Mouse (Mus musculus) T-cell, adult 2 months (primary cell): ENCODE results near the gene Gm21897.
"Not testable (repeated sequence)": the region's sequence is repeated elsewhere in the genome, so short reads cannot be mapped to it uniquely, and the experiment has no call there.

Source experiments
- DNase-seq: peaks from one replicate; pipeline ENCODE4 v3.0.0; 2022; ENCODE audit warnings: low spot score

The Gm21897 gene

DNA sequence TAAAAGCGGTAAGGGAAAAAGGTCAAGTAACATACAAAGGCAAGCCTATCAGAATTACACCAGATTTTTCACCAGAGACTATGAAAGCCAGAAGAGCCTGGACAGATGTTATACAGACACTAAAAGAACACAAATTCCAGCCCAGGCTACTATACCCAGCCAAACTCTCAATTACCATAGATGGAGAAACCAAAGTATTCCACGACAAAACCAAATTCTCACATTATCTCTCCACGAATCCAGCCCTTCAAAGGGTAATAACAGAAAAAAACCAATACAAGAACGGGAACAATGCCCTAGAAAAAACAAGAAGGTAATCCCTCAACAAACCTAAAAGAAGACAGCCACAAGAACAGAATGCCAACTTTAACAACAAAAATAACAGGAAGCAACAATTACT, at the start of gene Gm21897:
Gm21897 (plus strand) TSS at position 301 of the 400 bp plus-strand sequence.
- DNase-seq: not testable (repeated sequence)

DNA sequence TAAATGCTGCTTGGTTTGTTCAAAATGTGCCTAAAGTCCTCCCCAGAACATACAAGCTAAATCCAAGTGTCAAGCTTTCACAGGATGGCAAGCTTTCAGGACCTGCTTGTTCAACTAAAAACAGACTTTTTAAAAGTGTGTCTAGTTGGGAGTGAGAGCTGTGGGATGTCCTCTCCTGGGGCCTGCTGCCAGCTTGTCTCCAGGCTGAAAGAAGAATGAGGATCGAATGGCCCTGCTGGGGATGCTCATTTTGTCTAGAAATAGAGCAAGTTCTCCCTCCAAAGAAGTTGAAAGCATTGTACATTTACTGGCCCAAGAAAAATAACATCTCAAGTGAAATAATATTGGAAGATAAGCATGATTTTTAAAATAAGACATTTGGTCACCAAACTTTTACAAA, 45.0 kb upstream of the Gm21897 start:
- DNase-seq: no peak

DNA sequence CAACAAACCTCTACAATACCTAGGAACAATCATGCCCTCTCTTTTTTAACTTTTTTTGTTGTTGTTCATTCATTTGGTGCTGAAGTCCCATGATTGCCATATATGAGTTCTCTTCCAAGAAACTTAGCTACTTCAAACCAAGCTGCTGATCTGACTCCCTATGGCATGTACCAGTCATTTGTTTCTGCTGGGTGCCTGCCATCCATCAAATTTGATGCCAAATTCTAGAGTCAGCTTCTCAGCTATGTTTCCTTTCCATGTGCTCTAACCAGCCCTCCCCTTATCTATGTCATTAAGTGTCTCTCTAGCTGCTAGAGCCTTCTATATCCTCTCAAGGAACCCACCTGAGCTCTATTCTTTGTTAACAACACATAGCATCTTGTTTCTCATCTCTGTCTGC, 39.8 kb upstream of the Gm21897 start:
- DNase-seq: no peak

DNA sequence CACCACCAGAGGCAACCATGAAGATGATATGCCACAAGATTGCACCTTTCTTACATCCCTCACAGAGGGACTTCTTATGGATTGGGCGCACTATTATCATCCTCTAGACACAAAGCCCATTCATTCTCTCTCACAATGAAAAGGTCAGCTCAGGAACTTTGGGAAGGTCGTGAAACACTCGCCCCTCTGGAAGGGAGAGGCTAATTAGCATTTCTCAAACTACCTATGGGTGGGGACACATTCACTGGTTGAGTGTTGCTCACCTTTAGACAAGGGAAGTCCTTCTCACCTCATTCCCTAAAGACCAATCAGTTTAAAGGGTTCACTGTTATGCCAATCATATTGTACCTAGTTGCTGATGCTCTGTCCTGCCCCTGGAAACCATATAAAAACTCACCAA, 24.2 kb upstream of the Gm21897 start:
- no peak for DNase-seq

DNA sequence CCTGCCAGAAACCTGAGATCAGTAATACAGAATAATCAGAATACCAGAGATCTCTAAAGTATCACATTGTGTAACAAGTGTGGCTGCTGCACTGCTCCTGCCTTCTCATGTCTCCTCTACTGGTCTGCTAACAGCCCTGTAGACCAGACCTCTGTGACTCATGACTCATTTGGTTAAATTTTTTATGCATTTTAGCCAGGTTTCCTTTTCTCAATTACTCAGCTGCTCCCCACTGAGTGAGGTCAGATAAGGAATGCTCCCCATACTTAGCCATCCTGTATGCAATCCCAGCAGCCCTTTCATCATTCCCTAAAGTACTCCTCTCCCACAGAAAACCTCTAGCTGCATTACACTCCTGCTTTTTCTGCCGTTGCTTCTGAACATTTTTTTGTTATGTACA, 23.0 kb upstream of the Gm21897 start:
- no peak for DNase-seq

DNA sequence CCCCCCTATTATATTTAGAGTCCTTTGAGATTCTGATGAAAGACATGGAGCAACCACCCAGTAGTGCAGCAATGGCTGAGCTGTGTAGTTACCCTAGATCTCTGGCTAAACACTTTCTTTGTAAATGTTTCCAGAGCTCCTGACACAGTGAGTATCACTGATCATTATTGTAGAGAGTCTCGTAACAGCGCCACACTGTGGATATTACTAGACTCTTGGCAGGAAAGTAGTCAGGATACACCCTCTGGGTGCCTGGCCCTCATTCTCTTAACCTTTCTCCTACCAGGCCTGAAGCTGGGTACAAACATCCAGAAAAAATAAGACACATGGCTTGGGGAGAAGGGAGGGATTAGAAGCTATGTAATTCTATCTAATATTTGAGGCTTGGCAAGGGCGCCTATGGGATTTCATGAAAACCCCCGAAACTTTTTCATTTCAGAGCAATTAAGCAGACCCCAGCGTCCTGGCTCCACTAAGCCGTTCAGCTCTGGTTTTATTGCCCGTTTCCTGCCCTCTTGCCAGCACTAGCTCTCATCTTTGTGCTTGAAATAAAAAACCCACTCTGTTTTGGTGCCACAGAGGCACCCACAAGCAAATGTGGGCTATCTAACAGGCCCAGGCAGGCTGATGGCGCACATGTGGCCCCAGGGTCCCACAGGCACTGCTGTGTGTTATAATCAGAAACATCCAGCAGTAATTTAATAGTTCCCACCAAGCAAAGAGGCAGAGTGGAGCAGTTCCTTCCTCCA, 22.2 kb upstream of the Gm21897 start:
- DNase-seq: no peak

DNA sequence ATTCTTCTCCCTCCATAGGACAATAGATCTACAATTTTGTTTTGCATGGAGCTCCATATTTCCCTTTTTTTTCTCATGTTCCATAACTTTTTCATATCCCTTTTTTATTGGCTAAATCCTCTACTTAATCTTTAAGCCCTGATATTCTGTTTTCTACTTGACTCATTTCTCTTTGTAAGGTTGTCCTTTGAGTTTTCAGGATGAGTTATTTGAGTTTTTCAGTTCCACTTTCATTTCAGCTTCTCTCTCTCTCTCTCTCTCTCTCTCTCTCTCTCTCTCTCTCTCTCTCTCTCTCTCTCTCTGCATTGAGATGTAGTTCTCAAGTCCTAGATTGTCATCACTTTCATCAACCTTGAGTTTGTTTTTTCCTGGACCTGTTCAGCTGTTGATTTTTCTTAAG, 17.3 kb downstream of the Gm21897 start:
- DNase-seq: no peak

DNA sequence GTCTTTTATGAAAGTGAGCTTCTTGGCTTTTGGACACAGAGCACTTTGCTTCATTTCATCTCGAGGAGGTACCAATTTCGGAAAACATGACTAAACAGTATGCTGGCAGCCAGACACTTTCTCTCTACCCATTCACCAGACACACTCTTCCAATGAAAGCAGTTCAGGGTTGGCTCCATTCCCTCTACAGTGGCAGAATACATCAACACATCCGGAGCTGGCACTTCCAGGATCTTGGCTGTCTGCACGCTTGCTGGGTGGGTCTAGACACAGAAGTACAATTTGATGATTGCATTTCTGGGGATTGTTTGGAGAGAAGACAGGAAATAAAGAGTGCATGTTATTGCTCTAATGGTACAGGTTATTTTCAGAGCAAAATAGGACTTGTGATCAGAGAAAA, 21.8 kb downstream of the Gm21897 start:
- DNase-seq: no peak

DNA sequence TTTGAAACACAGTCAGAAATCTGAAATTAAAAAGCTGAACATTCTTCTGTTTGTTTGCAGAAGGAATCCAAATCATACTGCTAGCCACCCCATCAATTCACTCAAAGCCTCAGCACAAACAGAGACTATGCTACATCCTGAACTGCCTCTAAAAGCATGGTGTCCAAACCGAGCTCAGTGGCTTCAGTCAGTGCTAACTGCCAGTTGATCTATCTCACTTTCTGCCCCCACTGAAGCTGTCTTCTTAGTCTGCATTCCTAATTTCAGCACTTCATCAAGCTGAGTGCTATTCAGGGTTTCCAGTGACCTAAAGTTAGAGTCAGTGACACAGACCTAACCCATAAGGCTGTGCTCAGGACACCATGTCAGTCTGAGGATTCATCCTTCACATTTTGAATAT, 28.8 kb downstream of the Gm21897 start:
- DNase-seq: no peak

DNA sequence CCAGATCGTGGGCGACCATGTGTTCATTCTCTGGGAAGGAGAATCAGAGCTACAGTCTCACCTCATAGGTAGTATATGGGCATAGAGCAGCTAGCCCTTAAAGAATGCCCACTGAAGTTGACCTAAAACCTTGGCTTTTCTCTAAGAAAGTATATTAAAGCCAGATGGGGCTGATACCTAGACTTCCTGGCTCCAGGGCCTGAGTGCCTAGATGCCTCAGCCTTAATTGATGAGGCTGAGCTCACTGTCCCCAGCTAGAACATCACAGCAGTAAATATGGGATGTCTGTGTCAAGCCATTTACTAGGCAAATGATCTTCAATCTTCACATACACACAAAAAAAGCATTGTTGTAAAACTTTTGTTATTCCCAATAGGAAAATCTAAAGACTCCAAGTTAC, 32.1 kb downstream of the Gm21897 start:
- DNase-seq: no peak

DNA sequence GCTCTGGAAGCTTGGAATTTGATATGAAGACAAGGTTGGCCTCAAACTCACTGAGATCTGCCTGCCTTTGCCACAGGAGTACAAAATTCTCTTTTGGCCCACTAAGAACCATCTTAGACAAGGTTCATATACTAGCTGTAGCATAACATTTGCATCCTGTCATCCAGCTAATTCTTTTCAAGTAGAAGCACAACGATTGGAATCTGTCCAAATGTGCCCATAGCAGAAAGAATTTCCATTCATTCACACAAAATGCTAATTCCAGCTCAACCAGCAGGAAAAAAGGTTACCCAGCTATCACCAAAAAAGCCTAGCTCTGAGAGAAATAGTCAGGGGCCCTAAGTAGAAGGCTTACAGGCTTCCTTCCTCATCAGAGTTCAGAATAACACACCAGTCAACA, 34.0 kb downstream of the Gm21897 start:
- DNase-seq: no peak

DNA sequence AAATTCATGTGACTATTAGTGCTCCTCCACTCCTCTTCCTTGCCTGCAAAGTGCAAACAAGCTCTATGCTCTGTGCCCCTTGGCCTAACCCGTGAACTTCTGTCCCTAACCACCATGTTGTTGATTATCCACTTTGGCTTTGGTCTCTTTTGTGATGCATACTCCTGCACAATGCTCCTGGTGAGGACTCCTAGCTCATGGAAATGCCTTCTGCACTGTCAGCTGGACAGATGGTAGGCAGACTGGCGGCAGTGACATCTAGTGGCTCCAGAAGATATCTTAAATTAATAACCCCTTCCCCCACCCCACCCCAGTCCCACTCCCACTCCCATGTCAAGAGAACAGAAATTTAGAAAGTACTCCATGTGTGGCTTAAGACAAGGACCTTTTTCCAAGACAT, 35.1 kb downstream of the Gm21897 start:
- DNase-seq: no peak

DNA sequence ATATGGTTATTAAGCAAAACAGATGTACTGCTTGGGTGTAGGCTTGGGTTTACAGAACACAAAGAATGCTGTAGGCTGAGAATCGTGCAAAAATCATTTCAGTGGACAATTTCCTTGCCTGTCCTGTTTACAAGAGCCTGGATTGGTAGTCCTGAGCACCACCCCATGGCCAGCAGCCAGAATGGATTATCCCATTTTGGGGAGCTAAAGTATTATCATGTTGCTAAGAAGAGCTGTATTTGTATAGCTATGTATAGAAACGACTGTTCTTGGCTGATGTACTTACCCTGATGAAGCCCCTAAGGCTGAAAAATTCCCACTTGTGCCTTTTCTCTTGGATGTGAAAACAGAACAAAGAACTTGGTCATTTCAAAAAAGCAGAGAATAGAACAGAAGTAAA, 37.6 kb downstream of the Gm21897 start:
- no peak for DNase-seq

DNA sequence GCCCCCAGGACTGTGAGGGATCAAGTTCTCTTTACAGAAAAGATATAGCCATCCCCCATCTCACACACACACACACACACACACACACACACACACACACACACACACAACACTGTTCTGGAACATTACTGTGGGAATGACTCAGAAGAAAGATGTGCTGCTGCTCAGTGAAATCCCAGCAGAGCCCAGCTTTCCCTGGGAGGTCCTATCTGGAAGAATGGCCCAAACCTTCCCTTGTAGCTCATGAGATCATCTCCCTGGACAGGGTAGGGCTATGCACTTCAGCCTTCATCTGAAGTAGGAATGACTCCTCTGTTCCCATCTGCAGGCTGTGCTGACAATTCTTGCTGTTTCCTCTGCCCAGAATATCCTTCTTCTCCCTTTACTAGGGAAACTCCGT, 38.1 kb downstream of the Gm21897 start:
- no peak for DNase-seq

DNA sequence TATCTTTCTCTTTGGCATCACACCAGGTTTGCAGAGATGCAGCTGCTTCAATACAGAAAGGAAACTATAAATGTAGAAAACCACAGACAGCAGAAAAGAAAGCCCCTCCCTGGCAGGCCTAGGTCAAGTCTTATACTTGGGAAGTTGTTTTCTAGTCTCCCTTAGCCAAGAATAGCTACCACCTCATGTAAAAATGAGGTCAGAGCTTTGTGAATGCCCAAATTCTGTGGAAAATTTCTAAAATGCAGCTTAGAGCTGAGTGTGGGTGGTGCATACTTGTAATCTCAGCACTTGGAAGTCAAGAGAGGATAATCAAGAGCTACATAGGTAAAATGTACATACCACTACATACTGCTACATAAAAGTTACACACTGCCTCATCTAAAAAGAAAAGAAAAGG, 40.5 kb downstream of the Gm21897 start:
- no peak for DNase-seq

DNA sequence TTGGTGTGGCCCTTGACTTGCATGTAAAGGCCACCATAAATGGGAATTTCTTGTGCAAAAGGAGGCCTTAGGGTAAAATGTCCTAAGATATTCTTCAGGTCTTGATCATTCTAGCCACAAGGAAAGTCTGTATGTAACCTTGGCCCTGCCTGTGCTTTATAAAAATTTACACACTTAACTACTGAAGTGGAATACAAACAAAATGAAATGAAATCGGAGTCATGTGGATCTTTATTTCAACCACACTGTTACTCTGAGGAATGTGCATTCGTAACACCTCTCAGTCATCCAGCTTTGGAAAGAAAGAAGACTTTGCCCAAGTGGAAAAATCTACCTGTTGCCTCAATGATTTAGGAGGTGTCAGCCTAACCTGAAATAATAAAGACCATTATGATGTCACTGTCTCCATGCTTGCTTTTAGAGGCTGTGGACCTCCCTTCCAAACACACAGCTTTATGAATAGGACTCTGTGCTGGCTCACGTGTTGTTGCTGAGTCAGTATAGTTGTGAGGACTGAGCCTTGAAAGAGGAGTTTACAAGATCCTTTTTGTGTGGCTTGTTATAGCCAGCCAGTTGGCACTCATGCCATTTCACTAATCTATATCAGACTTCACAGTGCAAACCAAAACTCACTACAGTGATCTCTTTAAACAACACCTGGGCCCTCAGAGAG, 42.0 kb downstream of the Gm21897 start:
- no peak for DNase-seq

DNA sequence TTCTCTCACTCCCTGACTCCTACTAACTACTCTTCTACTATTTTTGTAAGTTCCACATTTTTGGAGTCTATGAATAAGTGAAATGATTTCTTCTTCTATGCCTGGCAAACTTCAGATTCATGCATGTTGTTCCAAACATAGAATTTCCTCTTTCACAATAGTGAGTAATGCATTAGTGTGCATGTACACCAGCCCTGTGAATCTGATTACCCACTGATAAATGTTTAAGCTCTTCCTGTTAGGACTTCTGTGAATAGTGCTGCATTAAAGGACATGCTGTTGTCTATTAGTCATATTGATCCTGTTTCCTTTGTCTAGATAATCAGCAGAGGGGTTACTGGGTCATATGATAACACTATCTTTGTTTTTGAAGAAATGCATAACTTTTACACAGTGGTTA, 43.6 kb downstream of the Gm21897 start:
- DNase-seq: no peak
